Mouse (Mus musculus): ENCODE results near the gene Cetn2. TPM values are rescaled to one million over a fixed set of nuclear protein-coding genes. Genes with fewer than 3 reads are reported as not detected.

The Cetn2 gene
- total RNA-seq (2015) (84.2 and 87.0 TPM in 2 replicates), total RNA-seq (2017) (105 and 113 TPM in 2 replicates)

- peak; percentile 99 for ATAC-seq (replicated peaks; ENCODE audit: poor library complexity)
These were observed at the start of gene Cetn2, which contains the start of gene Nsdhl for GRCm38 (mm10) chrX:72917884-72918681. Gene Cetn2, minus strand, starts transcription at chrX:72918411. Gene Nsdhl, plus strand, starts transcription at chrX:72918557.

DNA sequence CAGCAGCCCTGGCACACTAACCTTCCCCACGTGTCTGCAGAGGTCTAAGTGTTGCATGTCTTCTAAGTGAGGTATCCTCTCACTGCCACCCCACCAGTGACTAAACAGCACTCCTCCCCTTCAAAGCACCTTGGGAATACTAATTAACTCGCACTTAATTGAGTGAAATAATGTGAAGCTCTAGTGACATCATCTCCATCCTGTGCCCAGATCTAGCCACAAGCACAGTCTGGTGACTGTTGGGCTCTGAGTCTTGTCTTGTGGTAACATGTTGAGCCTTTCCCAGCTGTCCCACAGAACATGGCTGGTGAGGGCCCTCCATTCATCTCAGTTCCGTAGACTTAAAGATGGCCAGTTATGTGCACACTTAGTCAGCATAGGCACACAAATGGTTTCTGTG is 44.5 kb upstream of the Cetn2 start:
- ATAC-seq (replicated peaks; ENCODE audit: poor library complexity) = no peak

DNA sequence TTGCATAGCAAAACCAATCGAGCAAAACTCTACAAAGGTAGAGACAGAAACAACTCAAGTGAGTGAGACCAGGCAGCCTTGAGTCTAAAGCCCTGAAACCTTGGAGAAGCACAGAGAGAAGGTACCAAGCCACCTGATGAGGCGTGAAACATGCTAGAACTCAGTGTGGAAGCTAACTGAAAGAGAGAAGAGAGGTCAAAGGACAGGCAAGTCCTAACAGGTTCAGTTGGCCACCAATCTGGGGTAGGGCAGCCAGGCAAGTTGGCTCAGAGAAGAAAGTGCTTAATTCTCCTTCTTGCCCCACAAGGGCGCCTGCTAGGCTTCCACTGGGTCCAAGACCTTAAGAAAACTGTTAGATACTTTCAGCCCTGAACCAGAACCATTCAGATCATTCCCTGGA is 43.3 kb upstream of the Cetn2 start:
- ATAC-seq (replicated peaks; ENCODE audit: poor library complexity) = no peak

GRCm38 (mm10) chrX:72960431-72960830 is 42.2 kb upstream of the Cetn2 start:
- ATAC-seq (replicated peaks; ENCODE audit: poor library complexity) = 0 out of 2 replicates have a peak, but pooled peaks have one; percentile 37

DNA sequence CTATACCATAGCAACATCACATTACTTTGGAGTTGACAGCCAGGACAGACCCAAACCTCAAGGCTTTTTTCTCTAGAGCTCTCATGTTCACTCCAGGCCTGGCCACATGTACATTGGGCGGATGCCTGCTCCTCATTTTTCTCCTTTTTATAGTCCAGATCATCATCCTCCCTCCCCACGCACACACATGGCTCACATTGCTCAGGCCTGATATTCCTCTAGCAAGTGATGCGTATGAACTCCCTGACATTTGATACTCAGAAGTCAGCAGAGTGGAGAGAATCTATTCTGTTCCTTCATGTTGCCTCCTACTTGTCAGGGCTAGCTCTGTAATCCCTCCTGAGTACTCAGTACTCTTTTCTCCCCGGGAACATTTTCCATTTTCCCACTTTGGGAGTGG is 38.3 kb upstream of the Cetn2 start:
- no peak for ATAC-seq (replicated peaks; ENCODE audit: poor library complexity)

DNA sequence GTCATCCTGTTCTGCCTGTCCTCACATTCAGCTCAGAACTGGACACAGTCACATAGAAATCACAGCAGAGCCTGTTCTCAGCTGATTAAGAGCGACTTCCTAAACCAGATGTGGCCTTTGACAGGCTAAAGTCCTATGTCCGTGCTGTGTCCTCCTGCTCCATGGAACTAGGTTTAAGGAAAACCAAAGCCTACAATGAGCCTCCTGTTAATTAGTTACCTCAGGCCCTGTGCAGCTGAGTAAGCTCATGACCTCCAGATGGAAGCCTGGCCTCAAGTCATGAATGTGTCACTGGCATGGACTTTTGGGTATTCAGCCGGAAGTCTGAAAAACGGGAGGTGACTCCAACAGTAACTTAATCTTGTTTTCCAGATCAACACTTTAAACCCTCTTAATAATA is 35.3 kb upstream of the Cetn2 start:
- ATAC-seq (replicated peaks; ENCODE audit: poor library complexity) = no peak

DNA sequence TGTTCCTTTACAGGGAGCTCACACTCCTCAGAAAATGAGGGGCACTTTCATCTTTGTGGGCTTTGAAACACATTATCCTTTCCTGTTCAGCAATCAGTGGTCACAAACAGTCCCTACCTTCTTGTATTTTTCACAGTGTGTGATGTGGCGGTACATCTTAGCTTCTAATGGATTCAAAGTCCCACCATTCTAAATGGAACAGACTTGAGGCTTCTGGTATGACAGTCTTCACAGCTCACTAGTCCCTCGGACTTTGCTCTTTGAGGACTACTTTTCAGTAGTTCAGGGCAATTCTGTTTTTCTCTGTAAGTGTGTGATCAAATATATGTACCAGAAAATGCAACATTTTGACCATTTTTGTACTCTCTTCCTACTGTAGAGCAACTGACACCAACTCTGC is 3.2 kb upstream of the Cetn2 start:
- ATAC-seq (replicated peaks; ENCODE audit: poor library complexity) = no peak

DNA sequence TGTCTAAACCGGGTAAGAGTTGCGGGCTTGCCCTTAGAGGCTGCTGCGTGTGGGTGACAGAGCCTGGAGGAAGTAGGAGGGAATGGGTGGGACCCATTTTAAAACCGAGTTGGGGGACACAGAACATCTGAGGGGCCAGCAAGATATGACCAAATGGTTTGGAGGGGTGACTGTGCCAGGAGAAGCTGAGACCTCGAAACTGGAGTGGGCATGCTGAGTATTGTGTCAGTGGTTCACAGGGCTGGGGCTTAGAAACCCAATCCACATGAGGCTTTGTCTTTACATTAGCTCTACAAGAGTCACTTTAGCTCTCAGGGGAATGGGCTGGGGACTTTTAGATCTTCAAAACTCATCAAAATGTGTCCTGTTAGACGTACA is 460 bp upstream of the Cetn2 start:
- no peak for ATAC-seq (replicated peaks; ENCODE audit: poor library complexity)

DNA sequence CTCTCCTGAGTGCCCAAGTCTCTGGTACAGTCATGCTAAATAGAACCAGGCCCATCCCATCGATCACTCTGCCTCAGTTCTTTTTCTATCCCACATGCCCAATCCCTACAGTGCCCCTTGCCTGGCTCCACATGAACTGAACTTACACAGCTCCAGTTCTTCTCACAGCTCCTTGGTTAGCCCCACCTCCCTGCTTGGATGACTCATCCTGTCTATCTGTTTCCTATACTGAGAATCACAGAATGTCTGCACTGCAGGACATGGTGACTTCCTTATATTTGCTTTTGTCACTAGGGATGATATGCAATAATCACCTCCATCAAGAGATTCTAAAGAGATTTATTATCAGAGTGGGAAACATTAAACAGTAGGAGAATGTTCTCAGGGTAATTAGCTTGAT is 6.6 kb downstream of the Cetn2 start:
- ATAC-seq (replicated peaks; ENCODE audit: poor library complexity) = no peak

- ATAC-seq (replicated peaks; ENCODE audit: poor library complexity) = 0 out of 2 replicates have a peak, but pooled peaks have one; percentile 46
These were observed 9.8 kb downstream of the Cetn2 start for GRCm38 (mm10) chrX:72908404-72908741.

GRCm38 (mm10) chrX:72907619-72908403 is 10.4 kb downstream of the Cetn2 start:
- ATAC-seq (replicated peaks; ENCODE audit: poor library complexity) = no peak

DNA sequence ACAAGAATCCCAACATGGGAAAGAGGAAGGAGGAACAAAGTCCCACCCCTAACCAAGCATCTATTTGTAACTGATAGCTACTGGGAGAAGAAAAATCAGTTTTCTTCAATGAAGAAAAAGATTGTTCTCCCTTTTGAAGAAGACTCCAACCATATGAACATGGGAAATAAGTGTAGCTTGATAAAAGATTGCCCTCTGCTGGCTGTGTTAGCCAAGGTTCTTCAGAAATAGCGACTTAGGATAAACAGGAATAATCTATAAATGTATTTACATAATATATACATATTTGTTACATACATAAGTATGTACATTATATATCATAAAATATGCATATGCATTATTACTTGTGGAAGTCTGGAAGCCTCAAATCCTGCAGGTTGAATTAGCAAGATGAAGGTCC is 15.7 kb downstream of the Cetn2 start:
- no peak for ATAC-seq (replicated peaks; ENCODE audit: poor library complexity)

DNA sequence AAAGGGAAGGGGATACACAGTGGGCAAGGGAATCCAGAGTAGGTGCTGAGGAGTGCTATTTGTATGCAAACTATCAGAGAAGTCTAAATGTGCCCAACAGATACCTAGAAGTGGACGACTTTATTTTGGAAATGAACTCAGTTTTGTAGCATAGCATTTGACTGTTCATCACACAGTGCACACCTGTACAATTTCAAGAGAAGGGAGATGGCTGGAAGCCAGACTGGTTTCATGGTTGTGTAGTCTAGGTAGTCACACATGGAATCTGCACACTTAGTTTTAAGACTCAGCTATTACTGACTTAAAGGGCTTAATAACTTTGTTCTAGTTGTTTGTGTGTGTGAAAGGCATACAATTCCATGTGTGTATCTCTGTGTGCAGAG is 22.2 kb downstream of the Cetn2 start:
- ATAC-seq (replicated peaks; ENCODE audit: poor library complexity) = no peak

GRCm38 (mm10) chrX:72895388-72896054 is 22.7 kb downstream of the Cetn2 start:
- no peak for ATAC-seq (replicated peaks; ENCODE audit: poor library complexity)

Other genes starting within 250 kb of the Cetn2 start
- gene Gabrq, start 93.2 kb downstream of the Cetn2 start, total RNA-seq (2015) = not detected in 2 replicates
- not detected in 2 replicates for gene Gabrq, start 93.2 kb downstream of the Cetn2 start, total RNA-seq (2017)
- 24.1 and 27.3 TPM in 2 replicates for gene Nsdhl, start 146 bp upstream of the Cetn2 start, total RNA-seq (2015)
- gene Nsdhl, start 146 bp upstream of the Cetn2 start, total RNA-seq (2017) = 13.3 and 19.0 TPM in 2 replicates
- not detected in 2 replicates for gene Zfp185, start 68.9 kb upstream of the Cetn2 start, total RNA-seq (2015)
- not detected in 2 replicates for gene Zfp185, start 68.9 kb upstream of the Cetn2 start, total RNA-seq (2017)
- not detected in 2 replicates for gene Pnma5, start 118.7 kb upstream of the Cetn2 start, total RNA-seq (2015)
- not detected in 2 replicates for gene Pnma5, start 118.7 kb upstream of the Cetn2 start, total RNA-seq (2017)
- not detected in 2 replicates for gene Pnma3, start 146.4 kb upstream of the Cetn2 start, total RNA-seq (2015)
- gene Pnma3, start 146.4 kb upstream of the Cetn2 start, total RNA-seq (2017) = not detected in 2 replicates
- gene Xlr4a, start 164.1 kb upstream of the Cetn2 start, total RNA-seq (2015) = 15.1 and 18.9 TPM in 2 replicates
- gene Xlr4a, start 164.1 kb upstream of the Cetn2 start, total RNA-seq (2017) = 11.6 and 18.2 TPM in 2 replicates
- gene Xlr3a, start 178.7 kb upstream of the Cetn2 start, total RNA-seq (2015) = 0.93 and 3.3 TPM in 2 replicates
- gene Xlr3a, start 178.7 kb upstream of the Cetn2 start, total RNA-seq (2017) = 0.50 and 1.6 TPM in 2 replicates
- gene Gm14685, start 198.6 kb upstream of the Cetn2 start, total RNA-seq (2015) = not detected in 2 replicates
- not detected in 2 replicates for gene Gm14685, start 198.6 kb upstream of the Cetn2 start, total RNA-seq (2017)
- gene Xlr5b, start 230.4 kb upstream of the Cetn2 start, total RNA-seq (2015) = not detected in 2 replicates
- not detected in 2 replicates for gene Xlr5b, start 230.4 kb upstream of the Cetn2 start, total RNA-seq (2017)
- gene DXBay18, start 231.0 kb upstream of the Cetn2 start, total RNA-seq (2015) = not detected in 2 replicates
- gene DXBay18, start 231.0 kb upstream of the Cetn2 start, total RNA-seq (2017) = not detected in 2 replicates